Mouse (Mus musculus): ENCODE measurements around the gene Pabpn1. TPM values are rescaled to one million over a fixed set of nuclear protein-coding genes. Genes with fewer than 3 reads are reported as not detected.

Pabpn1 gene
- polyA plus RNA-seq, 1 experiment, result 168 TPM

GRCm38 (mm10) chr14:54930431-54930830, 38.1 kb downstream of the Pabpn1 start:
- H3K4me3 ChIP-seq (ENCODE audit: insufficient read depth, low read length), result no peak overlapping the region
- H3K4me1 ChIP-seq (ENCODE audit: control insufficient read depth, insufficient read depth, low read length), result peaks cover 6% of the 10 kb centered on the region; the same call in 1 of the 2 replicates
- no peak for TF ChIP-seq CTCF (IDR thresholded peaks at IDR 0.05; ENCODE audit: borderline replicate concordance, insufficient read depth, low read length)
- TF ChIP-seq POLR2A (IDR thresholded peaks at IDR 0.05; ENCODE audit: low read depth, low read length), result no peak
- peak overlapping the region; percentile 50; the same call in 1 of the 2 replicates for H3K27ac ChIP-seq (ENCODE audit: insufficient read depth, low read length)

- Histone ChIP-seq H3K4me3 (ENCODE audit: insufficient read depth, low read length) (no peak within 1 kb of the TSS), H3K27ac (ENCODE audit: insufficient read depth, low read length) (no peak within 1 kb of the TSS), H3K4me1 (ENCODE audit: control insufficient read depth, insufficient read depth, low read length) (peaks cover 6% of the 10 kb centered on the region; the same call in 1 of the 2 replicates)
- TF ChIP-seq CTCF (IDR thresholded peaks at IDR 0.05; ENCODE audit: borderline replicate concordance, insufficient read depth, low read length), result no peak
- TF ChIP-seq POLR2A (IDR thresholded peaks at IDR 0.05; ENCODE audit: low read depth, low read length), result no peak
Observed at GRCm38 (mm10) chr14:54932645-54933150, 40.4 kb downstream of the Pabpn1 start, which contains the start of gene Il25. Gene Il25, plus strand, starts transcription at chr14:54932695.

- Histone ChIP-seq H3K4me1 (ENCODE audit: control insufficient read depth, insufficient read depth, low read length) (no peaks in the 10 kb centered on the region), H3K27ac (ENCODE audit: insufficient read depth, low read length) (no peak within 1 kb of the TSS), H3K4me3 (ENCODE audit: insufficient read depth, low read length) (no peak within 1 kb of the TSS)
- TF ChIP-seq POLR2A (IDR thresholded peaks at IDR 0.05; ENCODE audit: low read depth, low read length), result no peak
- no peak for TF ChIP-seq CTCF (IDR thresholded peaks at IDR 0.05; ENCODE audit: borderline replicate concordance, insufficient read depth, low read length)
Observed at GRCm38 (mm10) chr14:54935904-54936830, 43.9 kb downstream of the Pabpn1 start, which contains the start of gene Cmtm5. Gene Cmtm5, plus strand, starts transcription at chr14:54936261.

- Histone ChIP-seq H3K4me3 (ENCODE audit: insufficient read depth, low read length) (no peak overlapping the region), H3K4me1 (ENCODE audit: control insufficient read depth, insufficient read depth, low read length) (no peaks in the 10 kb centered on the region), H3K27ac (ENCODE audit: insufficient read depth, low read length) (no peak overlapping the region)
- TF ChIP-seq CTCF (IDR thresholded peaks at IDR 0.05; ENCODE audit: borderline replicate concordance, insufficient read depth, low read length), result no peak
- TF ChIP-seq POLR2A (IDR thresholded peaks at IDR 0.05; ENCODE audit: low read depth, low read length), result no peak
Observed at GRCm38 (mm10) chr14:54936831-54937160, 44.5 kb downstream of the Pabpn1 start.

GRCm38 (mm10) chr14:54937361-54938182, 45.3 kb downstream of the Pabpn1 start:
- TF ChIP-seq CTCF (IDR thresholded peaks at IDR 0.05; ENCODE audit: borderline replicate concordance, insufficient read depth, low read length), result no peak
- no peak for TF ChIP-seq POLR2A (IDR thresholded peaks at IDR 0.05; ENCODE audit: low read depth, low read length)
- Histone ChIP-seq H3K4me1 (ENCODE audit: control insufficient read depth, insufficient read depth, low read length) (no peaks in the 10 kb centered on the region), H3K27ac (ENCODE audit: insufficient read depth, low read length) (no peak overlapping the region), H3K4me3 (ENCODE audit: insufficient read depth, low read length) (no peak overlapping the region)

GRCm38 (mm10) chr14:54938431-54939219, 46.3 kb downstream of the Pabpn1 start:
- Histone ChIP-seq H3K4me1 (ENCODE audit: control insufficient read depth, insufficient read depth, low read length) (no peaks in the 10 kb centered on the region), H3K4me3 (ENCODE audit: insufficient read depth, low read length) (no peak overlapping the region)
- no peak for TF ChIP-seq CTCF (IDR thresholded peaks at IDR 0.05; ENCODE audit: borderline replicate concordance, insufficient read depth, low read length)
- TF ChIP-seq POLR2A (IDR thresholded peaks at IDR 0.05; ENCODE audit: low read depth, low read length), result no peak

GRCm38 (mm10) chr14:54939434-54940175, 47.3 kb downstream of the Pabpn1 start:
- no peaks in the 10 kb centered on the region for H3K4me1 ChIP-seq (ENCODE audit: control insufficient read depth, insufficient read depth, low read length)
- H3K27ac ChIP-seq (ENCODE audit: insufficient read depth, low read length), result no peak overlapping the region
- TF ChIP-seq CTCF (IDR thresholded peaks at IDR 0.05; ENCODE audit: borderline replicate concordance, insufficient read depth, low read length) (peak; percentile 46; the same call in 1 of the 2 replicates), POLR2A (IDR thresholded peaks at IDR 0.05; ENCODE audit: low read depth, low read length) (no peak)
- no peak overlapping the region for H3K4me3 ChIP-seq (ENCODE audit: insufficient read depth, low read length)

More at GRCm38 (mm10) chr14:54938431-54939219, 46.3 kb downstream of the Pabpn1 start:
- no peak overlapping the region for H3K27ac ChIP-seq (ENCODE audit: insufficient read depth, low read length)

- TF ChIP-seq CTCF (IDR thresholded peaks at IDR 0.05; ENCODE audit: borderline replicate concordance, insufficient read depth, low read length) (no peak), POLR2A (IDR thresholded peaks at IDR 0.05; ENCODE audit: low read depth, low read length) (no peak)
Observed at GRCm38 (mm10) chr14:54940176-54940530, 47.9 kb downstream of the Pabpn1 start.

More at GRCm38 (mm10) chr14:54940176-54940530, 47.9 kb downstream of the Pabpn1 start:
- Histone ChIP-seq H3K27ac (ENCODE audit: insufficient read depth, low read length) (no peak overlapping the region), H3K4me1 (ENCODE audit: control insufficient read depth, insufficient read depth, low read length) (no peaks in the 10 kb centered on the region), H3K4me3 (ENCODE audit: insufficient read depth, low read length) (no peak overlapping the region)
